Mouse (Mus musculus) midbrain, postnatal 0 days (tissue): ENCODE results near the gene Gm20388. TPM values are rescaled to one million over a fixed set of nuclear protein-coding genes. Genes with fewer than 3 reads are reported as not detected.
A peak's percentile ranks its signal among the peaks of the same experiment; 100 is the strongest.

Source experiments
- ATAC-seq: fragments of 200-750 bp; cut with Nextera tagmentation; 2 replicates; pipeline ENCODE4 v1.8.0; 2017; ENCODE audit warnings: moderate number of reproducible peaks, mild to moderate bottlenecking, moderate TSS enrichment, moderate library complexity; ENCODE audit not compliant: low FRiP score
- DNase-seq: peaks from one replicate; pipeline ENCODE4 v3.0.0-alpha.2; 2015; ENCODE audit warnings: low spot score
- H3K27ac ChIP-seq: fragments of 300-500 bp; sonication (generic); 2 replicates; pipeline ENCODE4 v1.5.1; 2014; ENCODE audit warnings: low read depth, mild to moderate bottlenecking, low read length, mixed read lengths
- H3K27me3 ChIP-seq: fragments of 300-500 bp; sonication (generic); 2 replicates; pipeline ENCODE4 v1.6.1; 2014; ENCODE audit warnings: low read length, control low read depth, mixed read lengths; ENCODE audit not compliant: insufficient read depth
- H3K36me3 ChIP-seq: fragments of 300-500 bp; sonication (generic); 2 replicates; pipeline ENCODE4 v1.6.1; 2014; ENCODE audit warnings: low read length, control low read depth, mixed read lengths; ENCODE audit not compliant: insufficient read depth
- H3K4me1 ChIP-seq: fragments of 300-500 bp; sonication (generic); 2 replicates; pipeline ENCODE4 v1.6.1; 2014; ENCODE audit warnings: mild to moderate bottlenecking, control low read depth, antibody characterized with exemption, low read length, mixed read lengths; ENCODE audit not compliant: insufficient read depth
- H3K4me2 ChIP-seq: fragments of 300-500 bp; sonication (generic); 2 replicates; pipeline ENCODE4 v1.6.1; 2014; ENCODE audit warnings: low read depth, mild to moderate bottlenecking, low read length, mixed read lengths; ENCODE audit not compliant: poor library complexity, severe bottlenecking
- H3K4me3 ChIP-seq: fragments of 300-500 bp; sonication (generic); 2 replicates; pipeline ENCODE4 v1.5.1; 2014; ENCODE audit warnings: low read depth, mild to moderate bottlenecking, low read length, moderate library complexity
- H3K9ac ChIP-seq: fragments of 300-500 bp; sonication (generic); replicated peaks from 2 replicates; pipeline ENCODE4 v1.6.1; 2014; ENCODE audit warnings: mild to moderate bottlenecking, low read length, moderate library complexity, mixed read lengths; ENCODE audit not compliant: poor library complexity, severe bottlenecking
- H3K9me3 ChIP-seq: fragments of 300-500 bp; sonication (generic); 2 replicates; pipeline ENCODE4 v1.6.1; 2016; ENCODE audit warnings: low read length, control low read depth
- CTCF ChIP-seq: IDR thresholded peaks from 2 replicates; pipeline ENCODE4 v1.5.1; 2016; ENCODE audit warnings: antibody characterized with exemption, mild to moderate bottlenecking
- WGBS: fragments of 180-500 bp; shearing (Covaris S2); extraction: QIAGEN DNeasy Blood & Tissue Kit; methylation state at CpG from one replicate; pipeline ENCODE4 v1.1.7; 2014; 5-methylcytosine and 5-hydroxymethylcytosine counted together
- polyA plus RNA-seq: library from polyadenylated mRNA; unstranded; fragments of >200 nt; fragmentation: Nextera tagmentation; extraction: Ambion mirVana; gene quantifications from 2 replicates; pipeline ENCODE4 v1.2.1, GENCODE M21; 2015
- total RNA-seq: library from RNA; depleted of rRNA; stranded (reverse); fragments of >200 nt; gene quantifications from 2 replicates; pipeline ENCODE4 v1.2.3, GENCODE M21; 2014

Gene Gm20388
- total and polyA plus RNA-seq, 2 experiments from 2014 or later: 74.2 TPM; not detected in 1

- H3K4me1 ChIP-seq: no peaks in the 10 kb centered on the region
- ATAC-seq (no peak), DNase-seq (no peak)
- no peak overlapping the region for H3K4me3 ChIP-seq
- 87% methylated on average over 7 of the region's 7 CpGs for WGBS
- no peaks in the 10 kb centered on the region for H3K27me3 ChIP-seq
- H3K9me3 ChIP-seq: no peaks in the 10 kb centered on the region
- no peak overlapping the region for H3K4me2 ChIP-seq
- no peak overlapping the region for H3K27ac ChIP-seq
- H3K9ac ChIP-seq: no peak overlapping the region
- H3K36me3 ChIP-seq: peaks cover 63% of the 10 kb centered on the region
- TF ChIP-seq CTCF: no peak
These were observed 1687.5 kb downstream of the Gm20388 start for GRCm38 (mm10) chr8:121598190-121598589.

- no peak overlapping the region for H3K27ac ChIP-seq
- no peaks in the 10 kb centered on the region for H3K4me1 ChIP-seq
- TF ChIP-seq CTCF: peak; percentile 86
- H3K9ac ChIP-seq: no peak overlapping the region
- H3K4me2 ChIP-seq: no peak overlapping the region
- no peaks in the 10 kb centered on the region for H3K27me3 ChIP-seq
- ATAC-seq (0 out of 2 replicates have a peak, but pooled peaks have one; percentile 66), DNase-seq (peak; percentile 90)
- no peak overlapping the region for H3K4me3 ChIP-seq
- H3K9me3 ChIP-seq: no peaks in the 10 kb centered on the region
- H3K36me3 ChIP-seq: peaks cover 63% of the 10 kb centered on the region
- 36% methylated on average over 7 of the region's 7 CpGs for WGBS
These were observed 1688.3 kb downstream of the Gm20388 start for GRCm38 (mm10) chr8:121598892-121599291.

GRCm38 (mm10) chr8:121599842-121600241, 1689.2 kb downstream of the Gm20388 start:
- Histone ChIP-seq H3K36me3 (peaks cover 64% of the 10 kb centered on the region), H3K4me3 (no peak overlapping the region), H3K27me3 (no peaks in the 10 kb centered on the region), H3K4me1 (no peaks in the 10 kb centered on the region), H3K27ac (no peak overlapping the region), H3K9me3 (no peaks in the 10 kb centered on the region), H3K4me2 (no peak overlapping the region), H3K9ac (no peak overlapping the region)
- no peak for DNase-seq
- no peak for TF ChIP-seq CTCF
- ATAC-seq: no peak
- 90% methylated on average over 14 of the region's 14 CpGs for WGBS

- no peak for ATAC-seq
- TF ChIP-seq CTCF: no peak
- 93% methylated on average over 12 of the region's 12 CpGs for WGBS
- H3K9me3 ChIP-seq: no peaks in the 10 kb centered on the region
- H3K27me3 ChIP-seq: no peaks in the 10 kb centered on the region
- no peak overlapping the region for H3K27ac ChIP-seq
- H3K9ac ChIP-seq: no peak overlapping the region
- no peak overlapping the region for H3K4me3 ChIP-seq
- peaks cover 69% of the 10 kb centered on the region for H3K36me3 ChIP-seq
- no peak overlapping the region for H3K4me2 ChIP-seq
- H3K4me1 ChIP-seq: no peaks in the 10 kb centered on the region
- DNase-seq: no peak
These were observed 1691.8 kb downstream of the Gm20388 start for GRCm38 (mm10) chr8:121602411-121602810.

- peak; percentile 87 for DNase-seq
- no peak overlapping the region for H3K9ac ChIP-seq
- no peaks in the 10 kb centered on the region for H3K9me3 ChIP-seq
- no peak overlapping the region for H3K27ac ChIP-seq
- ATAC-seq: peak; percentile 56
- H3K4me3 ChIP-seq: no peak overlapping the region
- peaks cover 73% of the 10 kb centered on the region for H3K36me3 ChIP-seq
- H3K4me1 ChIP-seq: no peaks in the 10 kb centered on the region
- H3K27me3 ChIP-seq: no peaks in the 10 kb centered on the region
- no peak overlapping the region for H3K4me2 ChIP-seq
- 19% methylated on average over 3 of the region's 3 CpGs for WGBS
- peak; percentile 92 for TF ChIP-seq CTCF
These were observed 1692.2 kb downstream of the Gm20388 start for GRCm38 (mm10) chr8:121602860-121603259.

GRCm38 (mm10) chr8:121603801-121604200, 1693.2 kb downstream of the Gm20388 start:
- H3K4me3 ChIP-seq: no peak overlapping the region
- no peak overlapping the region for H3K4me2 ChIP-seq
- peaks cover 79% of the 10 kb centered on the region for H3K36me3 ChIP-seq
- no peak for TF ChIP-seq CTCF
- no peaks in the 10 kb centered on the region for H3K27me3 ChIP-seq
- no peaks in the 10 kb centered on the region for H3K9me3 ChIP-seq
- no peaks in the 10 kb centered on the region for H3K4me1 ChIP-seq
- DNase-seq (no peak), ATAC-seq (no peak)
- no peak overlapping the region for H3K27ac ChIP-seq
- WGBS: 98% methylated on average over 12 of the region's 12 CpGs
- no peak overlapping the region for H3K9ac ChIP-seq
